Mouse (Mus musculus) T-helper 1 cell (primary cell): ENCODE data around the gene Tpm3.

Source experiments
- in situ Hi-C: fragments of 300-600 bp; cut with MboI, MseI; formaldehyde crosslinking; loops from one replicate; pipeline ENCODE4 v1.15.1; 2025; ENCODE audit warnings: high pct_unique_total_duplicates

Gene Tpm3

DNA sequence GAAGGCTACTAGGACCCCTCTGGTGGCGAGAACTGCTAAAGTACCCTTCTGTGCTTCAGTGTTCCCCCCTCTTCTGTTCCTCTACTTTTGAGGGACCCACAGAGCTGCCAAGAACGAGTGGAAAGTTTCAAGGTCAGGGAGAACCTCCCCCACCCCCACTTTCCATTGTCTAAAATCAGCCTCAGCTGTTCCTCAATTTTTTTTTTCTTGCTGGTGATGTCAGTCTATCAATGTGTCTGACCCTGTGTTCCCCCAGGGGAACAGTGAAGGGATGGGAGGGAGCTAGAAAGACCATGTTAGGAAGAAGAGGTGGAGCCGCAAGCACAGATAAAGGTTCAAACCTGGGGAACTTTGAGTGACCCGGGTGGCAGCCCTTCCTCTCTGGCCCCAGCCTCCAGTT lies at the start of gene Tpm3:
Tpm3 (plus strand) TSS at position 356 of the 400 bp plus-strand sequence.
- in situ Hi-C loops, result no loop called here

DNA sequence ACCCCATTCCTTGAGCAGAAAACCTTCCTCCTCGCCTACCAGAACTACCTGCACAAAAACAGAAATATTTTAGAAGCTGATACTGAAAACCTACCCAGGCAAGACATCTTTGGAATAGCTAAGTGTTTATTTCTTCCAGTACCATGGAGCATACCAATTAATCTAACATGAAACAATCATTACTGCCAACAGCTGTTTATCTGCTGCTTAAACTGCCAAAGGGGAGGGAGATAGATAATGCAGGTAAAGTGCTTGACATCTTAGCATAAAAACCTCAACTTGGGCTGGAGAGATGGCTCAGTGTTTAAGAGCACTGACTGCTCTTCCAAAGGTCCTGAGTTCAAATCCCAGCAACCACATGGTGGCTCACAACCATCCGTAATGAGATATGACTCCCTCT lies 37.8 kb upstream of the Tpm3 start:
- in situ Hi-C loops, result loop anchor here (25.0 kb wide), 1 partner anchor 972 kb away; no protein-coding TSS in a partner anchor

DNA sequence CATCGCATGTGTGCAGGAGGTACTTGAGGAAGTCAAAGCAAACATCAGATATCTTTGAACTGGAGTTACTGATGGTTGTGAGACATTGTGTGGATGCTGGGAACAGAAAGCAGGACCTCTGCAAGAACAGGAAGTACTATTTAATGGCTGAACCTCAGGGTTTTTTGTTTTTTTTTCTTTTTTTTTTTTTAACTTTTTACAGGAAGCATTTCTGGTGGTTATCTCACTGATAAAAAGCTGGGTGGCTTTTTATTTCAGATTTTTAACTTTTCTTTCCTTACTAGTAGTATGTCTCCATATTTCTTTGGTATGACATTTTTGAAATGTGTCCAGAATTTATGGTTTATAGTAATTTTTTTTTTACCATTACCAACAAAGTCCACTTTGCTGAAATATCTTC lies 36.2 kb upstream of the Tpm3 start:
- in situ Hi-C loops, result loop anchor here (25.0 kb wide), 1 partner anchor 974 kb away; no protein-coding TSS in a partner anchor

DNA sequence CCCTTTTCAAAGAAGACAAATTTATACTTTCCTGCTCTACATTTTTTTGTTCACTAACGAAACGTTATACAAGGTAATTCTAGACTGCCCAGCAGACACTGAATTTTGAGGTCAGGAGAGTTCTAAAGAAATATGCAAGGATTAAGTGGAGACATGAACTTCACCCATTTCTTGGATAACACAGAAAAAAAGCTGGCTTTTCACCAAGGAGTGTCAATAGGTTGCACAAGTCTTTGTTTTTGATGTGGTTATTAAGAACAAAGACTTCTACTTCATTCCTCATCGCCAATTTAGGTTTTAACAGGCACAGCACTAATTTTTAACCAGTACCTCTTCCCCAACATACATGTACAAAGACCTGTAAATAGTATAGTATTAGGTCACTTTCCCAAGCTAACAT lies 22.8 kb upstream of the Tpm3 start:
- in situ Hi-C loops, result loop anchor here (25.0 kb wide), 1 partner anchor 987 kb away; no protein-coding TSS in a partner anchor

DNA sequence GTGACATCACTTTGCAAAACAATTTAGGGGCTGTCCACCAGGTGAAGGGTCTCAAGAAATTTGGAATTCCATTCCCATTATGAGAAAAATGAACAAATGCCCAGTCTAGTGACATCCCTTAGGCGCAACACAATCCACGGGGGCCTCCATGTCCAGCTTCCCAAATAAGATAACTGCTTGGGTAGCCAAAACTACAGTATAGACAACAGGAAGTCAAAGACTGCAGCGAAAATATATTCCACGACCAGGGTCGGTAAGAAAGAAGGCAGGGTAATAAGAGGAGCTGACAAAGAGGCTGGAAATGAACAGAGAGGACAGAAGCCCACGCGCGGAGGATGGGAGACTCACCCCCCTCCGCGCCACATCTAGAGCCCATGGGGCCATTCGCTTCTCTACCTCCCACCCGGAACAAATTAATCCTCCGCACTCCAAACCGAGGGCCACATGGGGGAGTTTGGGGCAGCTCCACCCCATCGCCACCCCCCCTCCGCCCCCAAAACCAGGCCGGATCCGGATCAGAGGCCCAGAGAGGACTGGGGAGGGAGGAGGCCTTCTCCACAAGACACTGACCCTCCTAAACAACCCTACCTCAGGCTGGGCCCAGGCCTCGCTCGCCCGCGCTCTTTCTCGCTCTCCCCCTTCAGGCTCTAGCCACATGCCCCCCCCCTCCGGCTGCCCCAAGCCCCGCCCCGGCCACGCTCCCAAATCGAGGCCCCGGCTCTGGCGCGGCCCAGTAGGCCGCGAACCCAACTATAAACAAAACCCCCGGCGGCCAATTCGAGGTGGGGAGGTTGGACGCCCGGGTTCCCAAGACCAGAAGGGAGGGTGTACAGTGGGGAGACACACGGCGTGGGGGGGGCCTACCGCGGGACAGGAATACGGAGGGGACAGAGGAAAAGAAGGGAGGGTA lies 20.8 kb upstream of the Tpm3 start, which contains the start of gene 4933434E20Rik:
4933434E20Rik (plus strand) TSS at position 196 of the 910 bp plus-strand sequence.
- in situ Hi-C loops, result no loop called here

DNA sequence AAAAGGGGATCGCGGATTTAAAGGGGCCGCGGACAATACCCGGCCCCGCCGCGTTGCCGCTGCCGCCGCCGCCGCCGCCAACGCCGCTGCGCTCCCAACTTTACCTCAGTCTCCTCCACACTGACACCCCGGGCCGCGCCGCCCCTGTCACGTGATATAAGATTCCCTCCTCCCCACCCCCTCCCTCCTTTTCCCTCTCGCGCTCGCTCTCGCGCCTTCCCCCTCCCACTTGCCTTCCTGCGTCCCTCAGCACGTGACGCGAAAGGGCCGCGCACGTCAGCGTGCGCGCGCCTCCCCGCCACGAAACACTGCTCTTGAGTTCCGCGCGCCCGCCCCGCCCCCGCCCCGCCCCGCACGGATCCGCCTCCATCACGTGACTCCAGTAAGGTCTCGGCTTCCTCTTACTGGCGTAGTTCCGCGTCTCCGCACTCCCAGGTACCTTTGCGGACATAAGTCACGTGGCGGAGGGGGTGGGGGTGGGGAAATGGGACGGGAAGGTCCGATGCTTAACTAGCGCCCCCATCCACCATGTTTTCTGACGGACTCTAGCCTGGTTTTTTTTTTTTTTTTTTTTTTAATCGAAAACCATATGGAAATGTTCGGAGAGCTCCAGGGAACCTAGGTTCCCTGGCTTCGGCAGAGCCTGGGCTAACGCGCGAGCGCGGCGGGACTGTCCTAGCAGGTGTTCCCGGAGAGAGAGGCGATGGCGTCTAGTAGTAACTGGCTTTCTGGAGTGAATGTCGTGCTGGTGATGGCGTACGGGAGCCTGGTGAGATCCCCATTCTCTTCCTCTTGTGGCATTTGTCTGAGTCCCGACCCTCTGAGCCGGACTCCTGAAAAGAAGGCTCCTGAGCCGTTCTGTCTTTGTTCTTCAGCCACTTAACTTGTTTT lies 19.9 kb upstream of the Tpm3 start, which contains the start of gene Ubap2l:
Ubap2l (minus strand) TSS at position 278 of the 891 bp plus-strand sequence.
- in situ Hi-C loops, result no loop called here

DNA sequence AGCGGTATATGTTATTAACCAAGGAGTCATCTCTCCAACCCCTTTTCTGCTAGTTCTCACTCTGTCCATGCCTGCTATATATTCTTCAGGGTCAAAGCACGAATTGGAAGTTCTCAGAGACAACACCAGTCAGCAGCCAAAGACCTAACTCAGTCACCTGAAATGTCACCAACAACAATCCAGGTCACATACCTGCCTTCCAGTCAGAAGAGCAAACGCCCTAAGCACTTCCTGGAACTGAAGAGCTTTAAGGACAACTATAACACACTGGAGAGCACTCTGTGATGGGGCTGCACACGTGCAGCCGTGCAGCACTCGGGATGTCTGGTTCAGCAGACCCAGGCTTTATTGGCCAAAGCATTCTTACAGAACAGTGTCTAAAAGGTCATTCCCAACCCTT lies 10.9 kb upstream of the Tpm3 start:
- in situ Hi-C loops, result no loop called here

DNA sequence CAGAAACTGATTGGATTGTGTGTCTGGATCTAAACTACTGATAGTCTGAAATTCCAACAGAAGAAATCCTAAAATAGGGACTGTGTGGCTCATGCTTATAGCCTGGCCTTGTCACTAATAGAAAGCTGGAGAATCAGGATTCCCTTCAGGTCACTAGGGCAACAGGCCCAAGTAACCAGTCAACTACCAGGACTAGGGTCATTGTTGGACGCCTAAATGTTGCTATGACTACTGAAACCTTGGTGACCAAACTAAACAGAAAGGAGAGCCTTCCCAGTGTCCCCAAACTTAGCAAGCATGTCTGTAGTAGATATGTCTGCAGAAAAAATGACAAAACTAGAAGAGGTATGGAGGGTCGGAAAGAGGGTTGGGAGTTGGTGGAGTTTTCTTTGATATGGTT lies 9.9 kb upstream of the Tpm3 start:
- in situ Hi-C loops, result no loop called here

DNA sequence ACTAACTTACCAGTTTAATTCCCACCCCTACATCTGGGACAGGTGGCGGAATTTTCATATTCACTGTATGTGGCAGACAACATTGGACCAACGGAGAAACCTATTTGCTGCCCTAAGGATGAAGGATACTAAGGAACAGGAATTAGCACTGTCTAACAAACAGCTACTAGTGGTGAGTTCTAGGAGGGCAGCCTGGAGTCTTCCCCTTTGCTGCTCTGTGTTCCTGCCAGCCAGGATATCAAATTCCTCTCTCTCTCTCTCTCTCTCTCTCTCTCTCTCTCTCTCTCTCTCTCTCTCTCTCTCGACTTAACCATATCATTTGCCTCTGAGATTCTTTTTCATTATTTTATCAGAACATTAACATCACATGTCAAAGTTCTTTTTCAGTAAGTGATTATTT lies 8.1 kb upstream of the Tpm3 start:
- in situ Hi-C loops, result no loop called here

DNA sequence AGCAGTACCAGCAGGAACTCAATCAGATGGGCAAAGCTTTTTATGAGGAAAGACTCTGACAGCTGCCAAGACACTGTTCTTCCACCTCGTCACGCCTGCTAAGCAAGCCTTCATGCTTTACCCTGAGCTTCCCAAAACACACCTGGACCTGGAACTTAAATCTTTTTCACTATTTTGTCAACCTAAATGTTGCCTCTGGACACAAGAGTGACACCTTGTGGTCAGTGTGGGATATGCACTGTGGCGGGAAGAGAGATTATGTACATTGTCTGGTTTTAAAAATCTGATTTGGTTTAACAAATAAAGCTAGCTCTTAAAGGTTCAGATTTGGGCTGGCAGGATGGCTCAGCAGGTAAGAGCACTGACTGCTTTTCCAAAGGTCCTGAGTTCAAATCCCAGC lies 6.9 kb upstream of the Tpm3 start:
- in situ Hi-C loops, result no loop called here

DNA sequence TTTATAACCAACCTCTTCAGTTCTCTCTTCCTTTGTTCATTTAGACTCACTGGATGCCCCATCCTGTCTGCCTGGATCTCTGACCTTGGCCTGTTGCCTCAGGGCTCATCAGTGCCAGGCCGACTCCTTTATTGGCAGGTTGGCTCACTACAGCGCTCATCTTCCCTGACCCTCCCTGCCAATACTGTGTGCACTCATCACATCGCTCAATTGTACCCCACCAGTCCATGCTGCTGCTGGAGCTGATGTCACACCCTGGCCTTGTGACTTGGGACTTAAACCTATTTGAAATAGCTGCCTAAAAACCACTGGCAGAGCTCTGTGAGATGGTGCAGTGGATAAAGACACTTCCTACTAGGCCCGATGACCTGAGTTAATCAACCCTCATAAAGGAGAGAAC lies 4.6 kb upstream of the Tpm3 start:
- in situ Hi-C loops, result no loop called here

DNA sequence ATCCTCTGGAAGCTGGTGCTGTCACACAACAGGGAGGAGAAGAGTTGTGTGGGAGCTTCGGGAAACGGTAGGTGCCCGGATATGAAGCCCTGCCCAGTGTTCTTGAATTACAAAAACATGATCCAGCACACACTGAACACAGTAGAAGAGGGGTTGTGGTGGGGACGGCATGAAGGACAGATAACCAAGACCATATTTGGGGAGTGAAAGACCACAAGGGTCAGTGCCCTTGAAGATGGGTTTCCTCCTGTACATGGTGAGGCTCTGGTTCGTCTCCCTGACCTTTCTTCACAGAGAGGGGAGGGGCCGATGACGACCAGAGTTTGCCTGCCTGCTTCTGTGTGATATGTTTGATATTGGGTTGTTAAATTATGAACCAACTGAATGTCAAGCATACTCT lies 2.8 kb upstream of the Tpm3 start:
- in situ Hi-C loops, result no loop called here

DNA sequence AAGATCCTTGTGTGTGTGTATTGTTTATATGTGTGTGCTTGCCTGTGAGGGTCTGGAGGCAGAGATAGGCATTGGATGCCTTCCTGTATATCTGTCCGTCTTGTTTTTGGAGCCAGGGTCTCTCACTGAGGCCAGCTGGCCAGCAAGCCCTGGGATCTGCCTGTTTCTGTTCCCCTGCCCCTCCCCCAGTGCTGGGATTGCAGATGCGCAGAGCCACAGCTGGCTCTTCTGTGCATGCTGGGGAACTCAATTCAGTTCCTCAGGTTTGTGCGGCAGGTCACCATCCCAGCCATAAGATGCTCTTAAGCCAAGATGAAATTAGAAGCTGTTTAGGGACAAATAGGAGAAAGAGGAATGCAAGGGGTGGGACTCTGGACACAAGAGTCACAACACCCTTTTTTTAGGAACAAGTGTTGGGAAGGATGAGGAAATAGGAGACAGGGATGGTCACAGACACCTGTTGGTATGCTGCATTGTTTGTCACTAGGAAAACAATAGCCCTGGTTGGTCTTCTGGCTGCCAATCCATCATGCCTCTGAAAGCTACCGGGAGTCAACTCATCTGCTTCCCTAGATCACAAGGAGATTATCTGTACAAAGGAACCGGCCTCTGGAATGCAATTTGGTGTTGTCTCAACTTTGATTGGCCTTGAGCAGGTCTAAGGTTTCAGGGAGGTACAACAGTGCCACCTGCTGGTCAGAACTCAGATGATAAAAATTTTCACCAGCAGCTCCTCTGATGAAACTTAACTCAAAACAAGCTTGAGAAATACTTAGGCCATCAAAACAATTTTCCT lies 4.7 kb downstream of the Tpm3 start:
- in situ Hi-C loops, result no loop called here

DNA sequence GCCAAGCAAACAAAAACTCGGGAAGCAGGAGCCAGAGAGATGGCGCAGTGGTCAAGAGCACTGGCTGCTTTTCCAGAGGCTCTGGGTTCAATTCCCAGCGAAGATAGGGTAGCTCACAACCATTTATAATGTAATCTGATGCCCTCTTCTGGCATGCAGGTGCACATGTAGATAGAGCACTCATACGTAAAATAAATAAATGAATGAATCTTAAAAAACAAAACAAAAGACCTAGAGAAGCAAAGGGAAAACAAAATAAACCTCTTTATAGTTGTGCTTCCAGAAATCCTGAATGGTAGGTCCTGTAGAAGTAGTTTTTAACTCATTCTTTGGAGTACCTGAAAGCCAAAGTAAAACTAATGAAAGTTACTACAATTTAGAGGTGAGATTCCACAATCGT lies 5.8 kb downstream of the Tpm3 start:
- in situ Hi-C loops, result no loop called here

DNA sequence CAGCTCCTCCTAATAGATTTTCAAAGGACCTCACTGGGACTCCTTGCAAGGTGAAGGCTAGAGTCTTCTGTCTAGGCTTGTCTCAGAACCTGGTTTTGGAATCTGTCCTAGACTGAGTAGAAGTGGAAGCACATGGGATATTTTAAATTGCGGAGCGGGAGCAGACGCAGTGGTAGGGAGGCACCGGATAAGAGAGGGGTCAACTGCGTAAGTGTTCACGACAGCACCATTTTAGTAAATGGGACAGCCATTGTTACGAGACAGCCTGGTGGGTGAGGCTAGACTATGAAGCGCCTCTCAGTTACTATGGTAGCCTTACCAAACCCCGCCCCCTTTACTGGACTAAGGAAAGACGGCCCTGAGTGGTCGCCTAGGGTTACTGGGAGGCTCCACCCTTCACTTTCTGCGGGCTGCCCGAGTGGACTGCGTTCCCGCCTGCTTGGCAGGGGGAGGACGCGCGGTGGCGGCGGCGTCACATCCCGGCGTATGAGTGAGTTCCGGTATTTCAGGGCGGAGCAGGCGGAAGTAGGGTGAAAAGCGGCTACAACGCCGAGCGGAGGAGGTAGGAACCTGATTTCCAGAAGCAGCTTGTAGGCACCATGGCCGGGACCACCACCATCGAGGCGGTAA lies 6.8 kb downstream of the Tpm3 start:
- in situ Hi-C loops, result no loop called here

DNA sequence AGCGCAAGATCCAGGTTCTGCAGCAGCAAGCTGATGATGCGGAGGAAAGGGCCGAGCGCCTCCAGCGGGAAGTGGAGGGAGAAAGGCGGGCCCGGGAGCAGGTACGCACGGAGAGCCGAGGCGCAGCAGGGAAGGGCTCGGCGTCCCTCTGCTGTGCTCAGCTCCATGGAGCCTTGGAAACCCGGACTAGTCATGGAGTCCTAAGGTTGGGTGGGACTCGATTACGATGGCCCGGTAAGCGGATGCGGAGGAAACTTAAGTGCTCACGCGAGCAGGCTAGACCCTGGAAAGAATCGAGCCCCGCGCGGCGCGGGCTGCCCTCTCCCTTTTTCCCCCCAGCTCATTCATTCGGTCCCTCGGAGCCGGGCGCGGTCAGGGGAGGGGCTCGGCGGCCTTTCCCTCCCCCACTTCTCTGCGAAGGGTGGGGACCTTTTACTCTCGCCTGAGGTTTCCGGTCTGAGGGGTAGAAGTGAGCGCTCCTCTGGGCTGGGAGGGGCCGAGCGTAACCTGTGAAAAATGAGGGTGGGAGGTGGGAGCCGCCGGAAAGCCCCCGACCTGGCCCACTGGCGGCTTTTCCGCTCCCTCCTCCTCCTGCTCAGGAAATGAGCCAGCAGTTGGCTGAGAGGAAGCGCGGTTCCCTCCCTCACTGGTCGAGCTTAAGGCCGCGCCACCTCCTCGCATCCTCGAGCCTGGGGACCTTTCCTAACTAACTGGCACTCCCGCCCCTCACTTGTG lies 7.5 kb downstream of the Tpm3 start:
- in situ Hi-C loops, result no loop called here

DNA sequence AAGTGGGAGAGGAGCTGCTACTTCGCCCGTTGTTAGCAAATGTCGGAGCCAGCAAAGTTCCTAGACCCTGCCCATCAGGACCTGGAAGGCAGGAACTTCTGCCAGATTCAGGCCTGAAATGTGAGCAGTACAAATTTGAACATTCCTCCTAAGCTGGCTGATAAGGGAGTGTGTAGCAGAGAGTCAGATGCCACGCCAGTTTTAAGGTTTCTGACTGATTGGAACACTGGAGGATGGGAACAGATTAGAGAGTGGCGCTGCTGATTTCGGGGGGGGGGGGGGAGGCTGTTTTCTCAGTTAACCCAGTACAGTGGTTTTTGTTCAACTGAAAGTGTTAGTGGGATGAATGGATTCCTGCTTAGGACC lies 8.0 kb downstream of the Tpm3 start:
- in situ Hi-C loops, result no loop called here

DNA sequence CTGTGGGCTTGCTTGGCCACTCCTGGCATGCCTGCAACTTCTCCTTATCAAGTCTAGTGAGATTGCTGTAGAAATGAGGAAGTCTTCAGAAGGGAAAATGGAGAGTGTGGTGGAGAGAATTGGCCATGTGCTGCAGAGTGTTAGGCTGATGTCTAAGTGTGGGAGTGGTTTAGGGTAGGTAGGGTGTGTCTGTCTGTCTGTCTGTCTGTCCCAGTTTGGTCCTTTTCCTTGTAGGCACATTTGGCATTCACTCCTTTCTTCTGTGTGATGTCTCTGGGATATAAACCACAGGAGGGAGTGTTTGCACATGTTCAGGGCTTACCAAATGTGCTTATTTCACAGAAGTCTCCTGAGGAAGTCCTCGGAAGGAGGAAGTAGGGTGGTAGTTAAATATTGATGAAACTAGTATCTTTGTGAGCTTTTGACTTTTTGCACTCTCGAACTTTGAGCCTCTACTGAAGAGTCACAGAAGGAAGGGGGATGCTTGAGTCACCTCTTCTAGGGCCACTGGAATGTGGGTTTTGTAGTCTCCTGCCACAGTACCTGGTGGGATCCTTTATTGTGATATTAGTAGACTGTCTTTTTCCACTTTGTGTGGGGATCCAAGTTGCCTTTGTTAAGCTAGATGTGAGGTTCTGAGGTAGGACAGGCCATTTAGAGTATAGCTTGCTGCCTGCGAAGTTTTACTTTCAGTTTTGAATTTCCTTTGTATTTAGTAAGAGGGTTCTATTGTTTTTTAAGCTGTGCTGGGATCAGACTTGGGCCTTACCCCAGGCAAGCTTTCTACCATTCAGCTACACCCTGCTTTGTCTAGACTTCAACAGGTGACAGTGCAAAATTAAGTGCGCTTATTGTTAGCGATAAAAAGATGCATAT lies 9.2 kb downstream of the Tpm3 start:
- in situ Hi-C loops, result no loop called here

DNA sequence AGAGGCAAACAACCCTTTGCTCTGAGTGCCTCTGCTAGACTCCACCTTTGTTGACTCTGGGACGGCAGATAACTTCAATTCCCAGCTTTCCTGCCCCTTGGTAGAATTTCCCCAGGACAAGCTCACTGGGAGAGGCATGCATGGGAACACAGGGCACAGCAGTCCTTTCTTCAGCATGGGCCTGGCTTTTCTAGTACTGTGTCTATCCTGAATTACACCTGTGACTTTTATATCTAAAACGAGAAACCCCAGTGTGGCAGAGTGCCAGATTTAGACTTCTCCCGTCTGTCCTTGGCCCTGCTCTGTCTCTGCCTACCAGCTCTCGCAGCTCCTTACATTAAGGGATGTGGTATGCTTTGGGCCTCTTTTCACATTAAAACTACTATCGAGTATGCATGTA lies 10.6 kb downstream of the Tpm3 start:
- in situ Hi-C loops, result no loop called here
